Mouse (Mus musculus) ES-Bruce4 (cell line): ENCODE measurements at regions not wholly inside any gene's neighbourhood (a gene's known extent, or its start where the extent isn't known, plus 50 kb on each side); places are given as distances from the start of the nearest gene placed in this dataset.

Experiments used
- EP300 ChIP-seq: IDR thresholded peaks from 2 replicates; pipeline ENCODE4 v1.6.1; 2011; ENCODE audit warnings: low read depth, low read length; ENCODE audit not compliant: insufficient read depth
- POLR2A ChIP-seq: IDR thresholded peaks from one replicate; pipeline ENCODE4 v1.8.1; 2011; ENCODE audit warnings: low read length; ENCODE audit not compliant: insufficient read depth

GRCm38 (mm10) chr11:24293209-24293608, 215.4 kb downstream of the Bcl11a start:
- no peak for TF ChIP-seq POLR2A
- TF ChIP-seq EP300: no peak
